Mouse (Mus musculus) ES-Bruce4 (cell line): ENCODE data around the gene Tent4a.

Experiments
- CTCF ChIP-seq: IDR thresholded peaks from one replicate; pipeline ENCODE4 v1.8.1; 2011; ENCODE audit warnings: low read depth, low read length
- EP300 ChIP-seq: IDR thresholded peaks from 2 replicates; pipeline ENCODE4 v1.6.1; 2011; ENCODE audit warnings: low read depth, low read length; ENCODE audit not compliant: insufficient read depth

DNA sequence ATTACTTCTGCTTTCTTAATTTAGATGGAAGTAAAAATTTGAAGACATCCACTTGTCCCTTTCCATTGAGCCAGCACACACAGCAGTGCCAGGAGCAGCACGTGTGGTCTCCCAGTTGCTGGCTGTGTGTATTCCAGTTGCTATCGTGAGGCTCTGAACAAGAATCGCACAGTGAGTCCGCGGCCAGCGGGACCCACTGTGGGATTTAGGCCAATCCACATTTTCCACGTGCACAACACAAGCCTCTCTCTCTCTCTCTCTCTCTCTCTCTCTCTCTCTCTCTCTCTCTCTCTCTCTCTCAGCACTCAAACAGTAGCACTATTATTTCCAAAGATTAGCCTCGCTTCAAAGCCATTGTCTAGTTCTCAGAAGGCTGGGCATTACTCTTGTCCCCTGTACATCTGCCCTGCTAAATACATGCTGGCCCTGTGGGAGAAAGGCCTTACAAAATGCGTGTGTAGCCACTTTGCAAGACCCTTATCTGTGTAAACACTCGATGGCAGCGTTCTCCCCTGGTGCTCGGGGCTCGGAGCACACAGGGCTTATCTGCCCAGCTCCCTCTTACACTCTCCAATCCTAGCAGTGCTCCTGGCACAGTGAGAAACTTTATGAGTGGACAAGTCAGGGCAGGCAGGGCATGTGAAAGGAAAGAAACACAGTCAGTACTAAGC lies 25.0 kb upstream of the Tent4a start:
- TF ChIP-seq EP300 (no peak), CTCF (no peak)
